Mouse (Mus musculus): ENCODE data around the gene Gm10718. TPM values are rescaled to one million over a fixed set of nuclear protein-coding genes. Genes with fewer than 3 reads are reported as not detected.
"Not testable (repeated sequence)": the region's sequence is repeated elsewhere in the genome, so short reads cannot be mapped to it uniquely, and the experiment has no call there.

Gm10718 gene
- polyA plus RNA-seq (2016; fragmentation: Nextera tagmentation; extraction: Ambion mirVana), result 0.26 TPM in 1 of 2 replicates, not detected in the other

GRCm38 (mm10) chr9:3023312-3023984 is at the start of gene Gm10718:
TSS of gene Gm10718 (plus strand) at chr9:3023547.
- ATAC-seq (ENCODE audit: insufficient number of reproducible peaks, insufficient read depth, low FRiP score, low TSS enrichment); H3K4me2 ChIP-seq (replicated peaks); H3K27ac ChIP-seq; H3K4me3 ChIP-seq; H3K4me1 ChIP-seq; H3K9ac ChIP-seq; H3K27me3 ChIP-seq; H3K36me3 ChIP-seq; H3K9me3 ChIP-seq: not testable (repeated sequence)
- 76% methylated on average over 12 of the region's 13 CpGs for WGBS

GRCm38 (mm10) chr9:3000445-3000972 is 22.8 kb upstream of the Gm10718 start, which contains the start of gene Gm10722:
TSS of gene Gm10722 (plus strand) at chr9:3000922.
- not testable (repeated sequence) for H3K9ac ChIP-seq; H3K27ac ChIP-seq; H3K9me3 ChIP-seq; H3K4me2 ChIP-seq (replicated peaks); H3K27me3 ChIP-seq; ATAC-seq (ENCODE audit: insufficient number of reproducible peaks, insufficient read depth, low FRiP score, low TSS enrichment); H3K4me1 ChIP-seq; H3K36me3 ChIP-seq; H3K4me3 ChIP-seq
- WGBS, result 70% methylated on average over 12 of the region's 12 CpGs

DNA sequence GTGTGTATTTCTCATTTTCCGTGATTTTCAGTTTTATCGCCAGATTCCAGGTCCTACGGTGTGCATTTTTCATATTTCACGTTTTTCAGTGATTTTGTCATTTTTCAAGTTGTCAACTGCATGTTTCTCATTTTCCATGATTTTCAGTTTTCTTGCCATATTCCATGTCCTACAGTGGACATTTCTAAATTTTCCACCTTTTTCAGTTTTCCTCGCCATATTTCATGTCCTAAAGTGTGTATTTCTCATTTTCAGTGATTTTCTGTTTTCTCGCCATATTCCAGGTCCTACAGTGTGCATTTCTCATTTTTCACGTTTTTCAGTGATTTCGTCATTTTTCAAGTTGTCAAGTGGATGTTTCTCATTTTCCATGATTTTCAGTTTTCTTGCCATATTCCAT is 22.3 kb upstream of the Gm10718 start:
- not testable (repeated sequence) for H3K27ac ChIP-seq; H3K4me3 ChIP-seq; H3K9me3 ChIP-seq; H3K36me3 ChIP-seq; H3K4me2 ChIP-seq (replicated peaks); H3K4me1 ChIP-seq; ATAC-seq (ENCODE audit: insufficient number of reproducible peaks, insufficient read depth, low FRiP score, low TSS enrichment); H3K9ac ChIP-seq; H3K27me3 ChIP-seq
- 65% methylated on average over 8 of the region's 8 CpGs for WGBS

DNA sequence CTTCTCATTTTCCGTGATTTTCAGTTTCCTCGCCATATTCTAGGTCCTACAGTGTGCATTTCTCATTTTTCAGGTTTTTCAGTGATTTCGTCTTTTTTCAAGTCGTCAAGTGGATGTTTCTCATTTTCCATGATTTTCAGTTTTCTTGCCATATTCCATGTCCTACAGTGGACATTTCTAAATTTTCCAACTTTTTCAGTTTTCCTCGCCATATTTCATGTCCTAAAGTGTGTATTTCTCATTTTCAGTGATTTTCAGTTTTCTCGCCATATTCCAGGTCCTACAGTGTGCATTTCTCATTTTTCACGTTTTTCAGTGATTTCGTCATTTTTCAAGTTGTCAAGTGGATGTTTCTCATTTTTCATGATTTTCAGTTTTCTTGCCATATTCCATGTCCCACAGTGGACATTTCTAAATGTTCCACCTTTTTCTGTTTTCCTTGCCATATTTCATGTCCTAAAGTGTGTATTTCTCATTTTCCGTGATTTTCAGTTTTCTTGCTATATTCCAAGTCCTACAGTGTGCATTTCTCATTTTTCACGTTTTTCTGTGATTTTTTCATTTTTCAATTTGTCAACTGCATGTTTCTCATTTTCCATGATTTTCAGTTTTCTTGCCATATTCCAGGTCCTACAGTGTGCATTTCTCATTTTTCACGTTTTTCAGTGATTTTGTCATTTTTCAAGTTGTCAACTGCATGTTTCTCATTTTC is 21.2 kb upstream of the Gm10718 start:
- not testable (repeated sequence) for H3K4me3 ChIP-seq; H3K9me3 ChIP-seq; H3K27ac ChIP-seq; H3K27me3 ChIP-seq; H3K4me2 ChIP-seq (replicated peaks); H3K9ac ChIP-seq; H3K4me1 ChIP-seq; H3K36me3 ChIP-seq
- WGBS, result 68% methylated on average over 9 of the region's 11 CpGs
- peak; percentile 91 for ATAC-seq (ENCODE audit: insufficient number of reproducible peaks, insufficient read depth, low FRiP score, low TSS enrichment)

DNA sequence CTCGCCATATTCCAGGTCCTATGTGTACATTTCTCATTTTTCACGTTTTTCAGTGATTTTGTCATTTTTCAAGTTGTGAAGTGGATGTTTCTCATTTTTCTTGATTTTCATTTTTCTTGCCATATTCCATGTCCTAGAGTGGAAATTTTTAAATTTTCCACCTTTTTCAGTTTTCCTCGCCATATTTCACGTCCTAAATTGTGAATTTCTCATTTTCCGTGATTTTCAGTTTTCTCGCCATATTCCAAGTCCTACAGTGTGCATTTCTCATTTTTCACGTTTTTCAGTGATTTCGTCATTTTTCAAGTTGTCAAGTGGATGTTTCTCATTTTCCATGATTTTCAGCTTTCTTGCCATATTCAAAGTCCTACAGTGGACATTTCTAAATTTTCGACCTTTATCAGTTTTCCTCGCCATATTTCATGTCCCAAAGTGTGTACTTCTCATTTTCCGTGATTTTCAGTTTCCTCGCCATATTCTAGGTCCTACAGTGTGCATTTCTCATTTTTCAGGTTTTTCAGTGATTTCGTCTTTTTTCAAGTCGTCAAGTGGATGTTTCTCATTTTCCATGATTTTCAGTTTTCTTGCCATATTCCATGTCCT is 20.5 kb upstream of the Gm10718 start, which contains the start of gene Gm11168:
TSS of gene Gm11168 (plus strand) at position 553 of the 603 bp plus-strand sequence.
- 70% methylated on average over 6 of the region's 14 CpGs for WGBS
- H3K9ac ChIP-seq; H3K27me3 ChIP-seq; H3K4me3 ChIP-seq; H3K4me1 ChIP-seq; H3K4me2 ChIP-seq (replicated peaks); H3K27ac ChIP-seq; H3K36me3 ChIP-seq; H3K9me3 ChIP-seq; ATAC-seq (ENCODE audit: insufficient number of reproducible peaks, insufficient read depth, low FRiP score, low TSS enrichment): not testable (repeated sequence)

- not testable (repeated sequence) for H3K4me3 ChIP-seq; H3K4me2 ChIP-seq (replicated peaks); H3K27ac ChIP-seq; ATAC-seq (ENCODE audit: insufficient number of reproducible peaks, insufficient read depth, low FRiP score, low TSS enrichment); H3K27me3 ChIP-seq; H3K9ac ChIP-seq; H3K9me3 ChIP-seq; H3K36me3 ChIP-seq; H3K4me1 ChIP-seq
- 85% methylated on average over 1 of the region's 5 CpGs for WGBS
Measured at GRCm38 (mm10) chr9:3006179-3006578, 17.2 kb upstream of the Gm10718 start.

DNA sequence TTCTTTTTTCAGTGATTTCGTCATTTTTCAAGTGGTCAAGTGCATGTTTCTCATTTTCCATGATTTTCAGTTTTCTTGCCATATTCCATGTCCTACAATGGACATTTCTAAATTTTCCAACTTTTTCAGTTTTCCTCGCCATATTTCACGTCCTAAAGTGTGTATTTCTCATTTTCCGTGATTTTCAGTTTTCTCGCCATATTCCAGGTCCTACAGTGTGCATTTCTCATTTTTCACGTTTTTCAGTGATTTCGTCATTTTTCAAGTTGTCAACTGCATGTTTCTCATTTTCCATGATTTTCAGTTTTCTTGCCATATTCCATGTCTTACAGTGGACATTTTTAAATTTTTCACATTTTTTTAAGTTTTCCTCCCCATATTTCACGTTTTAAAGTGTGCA is 16.7 kb upstream of the Gm10718 start:
- not testable (repeated sequence) for H3K4me1 ChIP-seq; H3K4me2 ChIP-seq (replicated peaks); H3K27ac ChIP-seq; H3K9ac ChIP-seq; H3K4me3 ChIP-seq; H3K36me3 ChIP-seq; H3K27me3 ChIP-seq; H3K9me3 ChIP-seq
- peak; percentile 75 for ATAC-seq (ENCODE audit: insufficient number of reproducible peaks, insufficient read depth, low FRiP score, low TSS enrichment)
- WGBS, result 67% methylated on average over 8 of the region's 8 CpGs

DNA sequence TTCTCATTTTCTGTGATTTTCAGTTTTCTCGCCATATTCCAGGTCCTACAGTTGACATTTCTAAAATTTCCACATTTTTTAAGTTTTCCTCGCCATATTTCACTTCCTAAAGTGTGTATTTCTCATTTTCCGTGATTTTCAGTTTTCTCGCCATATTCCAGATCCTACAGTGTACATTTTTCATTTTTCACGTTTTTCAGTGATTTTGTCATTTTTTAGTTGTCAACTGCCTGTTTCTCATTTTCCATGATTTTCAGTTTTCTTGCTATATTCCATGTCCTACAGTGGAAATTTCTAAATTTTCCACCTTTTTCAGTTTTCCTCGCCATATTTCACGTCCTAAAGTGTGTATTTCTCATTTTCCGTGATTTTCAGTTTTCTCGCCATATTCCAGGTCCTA is 16.1 kb upstream of the Gm10718 start:
- not testable (repeated sequence) for H3K4me1 ChIP-seq; ATAC-seq (ENCODE audit: insufficient number of reproducible peaks, insufficient read depth, low FRiP score, low TSS enrichment); H3K27me3 ChIP-seq; H3K27ac ChIP-seq; H3K4me2 ChIP-seq (replicated peaks); H3K4me3 ChIP-seq; H3K9ac ChIP-seq; H3K9me3 ChIP-seq; H3K36me3 ChIP-seq
- WGBS, result 79% methylated on average over 8 of the region's 9 CpGs

DNA sequence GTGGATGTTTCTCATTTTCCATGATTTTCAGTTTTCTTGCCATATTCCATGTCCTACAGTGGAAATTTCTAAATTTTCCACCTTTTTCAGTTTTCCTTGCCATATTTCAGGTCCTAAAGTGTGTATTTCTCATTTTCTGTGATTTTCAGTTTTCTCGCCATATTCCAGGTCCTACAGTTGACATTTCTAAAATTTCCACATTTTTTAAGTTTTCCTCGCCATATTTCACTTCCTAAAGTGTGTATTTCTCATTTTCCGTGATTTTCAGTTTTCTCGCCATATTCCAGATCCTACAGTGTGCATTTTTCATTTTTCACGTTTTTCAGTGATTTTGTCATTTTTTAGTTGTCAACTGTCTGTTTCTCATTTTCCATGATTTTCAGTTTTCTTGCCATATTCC is 14.0 kb upstream of the Gm10718 start:
- H3K4me2 ChIP-seq (replicated peaks), result not testable (repeated sequence)
- no CpG with 5 or more reads among the region's 5 CpGs for whole genome bisulfite sequencing

DNA sequence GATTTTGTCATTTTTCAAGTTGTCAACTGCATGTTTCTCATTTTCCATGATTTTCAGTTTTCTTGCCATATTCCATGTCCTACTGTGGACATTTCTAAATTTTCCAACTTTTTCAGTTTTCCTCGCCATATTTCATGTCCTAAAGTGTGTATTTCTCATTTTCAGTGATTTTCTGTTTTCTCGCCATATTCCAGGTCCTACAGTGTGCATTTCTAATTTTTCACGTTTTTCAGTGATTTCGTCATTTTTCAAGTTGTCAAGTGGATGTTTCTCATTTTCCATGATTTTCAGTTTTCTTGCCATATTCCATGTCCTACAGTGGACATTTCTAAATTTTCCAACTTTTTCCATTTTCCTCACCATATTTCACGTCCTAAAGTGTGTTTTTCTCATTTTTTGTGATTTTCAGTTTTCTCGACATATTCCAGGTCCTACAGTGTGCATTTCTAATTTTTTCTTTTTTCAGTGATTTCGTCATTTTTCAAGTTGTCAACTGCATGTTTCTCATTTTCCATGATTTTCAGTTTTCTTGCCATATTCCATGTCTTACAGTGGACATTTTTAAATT is 11.2 kb upstream of the Gm10718 start:
- H3K36me3 ChIP-seq; H3K27me3 ChIP-seq; H3K9me3 ChIP-seq; H3K4me3 ChIP-seq; H3K27ac ChIP-seq; H3K9ac ChIP-seq; H3K4me2 ChIP-seq (replicated peaks); ATAC-seq (ENCODE audit: insufficient number of reproducible peaks, insufficient read depth, low FRiP score, low TSS enrichment); H3K4me1 ChIP-seq: not testable (repeated sequence)
- WGBS, result 75% methylated on average over 3 of the region's 7 CpGs

More for the DNA sequence above, 14.0 kb upstream of the Gm10718 start:
- not testable (repeated sequence) for H3K4me3 ChIP-seq, H3K27ac ChIP-seq, H3K36me3 ChIP-seq, H3K9me3 ChIP-seq, H3K27me3 ChIP-seq, H3K9ac ChIP-seq, H3K4me1 ChIP-seq
- ATAC-seq (ENCODE audit: insufficient number of reproducible peaks, insufficient read depth, low FRiP score, low TSS enrichment), result 0 out of 2 replicates have a peak, but pooled peaks have one; percentile 64

GRCm38 (mm10) chr9:3012733-3013279 is 10.5 kb upstream of the Gm10718 start, which contains the start of gene Gm10721:
TSS of gene Gm10721 (plus strand) at chr9:3013140.
- peak; percentile 62; the same call in 1 of the 2 replicates for ATAC-seq (ENCODE audit: insufficient number of reproducible peaks, insufficient read depth, low FRiP score, low TSS enrichment)
- not testable (repeated sequence) for H3K4me3 ChIP-seq; H3K27me3 ChIP-seq; H3K4me1 ChIP-seq; H3K9me3 ChIP-seq; H3K36me3 ChIP-seq; H3K27ac ChIP-seq; H3K4me2 ChIP-seq (replicated peaks); H3K9ac ChIP-seq
- no CpG with 5 or more reads among the region's 11 CpGs for WGBS
